Mouse (Mus musculus) liver, embryonic 16.5 days (tissue): Measurements from ENCODE around the gene Synpo2l. TPM values are rescaled to one million over a fixed set of nuclear protein-coding genes. Genes with fewer than 3 reads are reported as not detected.

Experiments used
- ATAC-seq: fragments of 200-750 bp; cut with Nextera tagmentation; 2 replicates; pipeline ENCODE4 v1.8.0; 2017; ENCODE audit warnings: low read depth, mild to moderate bottlenecking, moderate number of reproducible peaks, moderate library complexity
- H3K27ac ChIP-seq: fragments of 300-500 bp; sonication (generic); 2 replicates; pipeline ENCODE4 v1.5.1; 2014; ENCODE audit warnings: mild to moderate bottlenecking, low read length
- H3K27me3 ChIP-seq: fragments of 300-500 bp; sonication (generic); 2 replicates; pipeline ENCODE4 v1.6.1; 2014; ENCODE audit warnings: low read depth, low read length, mixed read lengths; ENCODE audit not compliant: control insufficient read depth, insufficient read depth
- H3K36me3 ChIP-seq: fragments of 300-500 bp; sonication (generic); 2 replicates; pipeline ENCODE4 v1.6.1; 2014; ENCODE audit warnings: mild to moderate bottlenecking; ENCODE audit not compliant: control insufficient read depth, insufficient read depth
- H3K4me1 ChIP-seq: fragments of 300-500 bp; sonication (generic); 2 replicates; pipeline ENCODE4 v1.6.1; 2014; ENCODE audit warnings: low read depth, low read length, mixed read lengths; ENCODE audit not compliant: control insufficient read depth
- H3K4me2 ChIP-seq: fragments of 300-500 bp; sonication (generic); 2 replicates; pipeline ENCODE4 v1.6.1; 2014; ENCODE audit warnings: low read depth, low read length, mixed read lengths
- H3K4me3 ChIP-seq: fragments of 300-500 bp; sonication (generic); 2 replicates; pipeline ENCODE4 v1.5.1; 2014; ENCODE audit warnings: low read depth, mild to moderate bottlenecking, low read length
- H3K9ac ChIP-seq: fragments of 300-500 bp; sonication (generic); 2 replicates; pipeline ENCODE4 v1.6.1; 2014; ENCODE audit warnings: low read depth, low read length
- H3K9me3 ChIP-seq: fragments of 300-500 bp; sonication (generic); replicated peaks from 2 replicates; pipeline ENCODE4 v1.6.1; 2016; ENCODE audit warnings: low read length; ENCODE audit not compliant: control insufficient read depth
- WGBS: fragments of 180-500 bp; shearing (Covaris S2); extraction: QIAGEN DNeasy Blood & Tissue Kit; methylation state at CpG from one replicate; pipeline ENCODE4 v1.1.7; 2014; ENCODE audit not compliant: insufficient replicate concordance; 5-methylcytosine and 5-hydroxymethylcytosine counted together
- polyA plus RNA-seq: library from polyadenylated mRNA; unstranded; fragments of >200 nt; fragmentation: Nextera tagmentation; extraction: Ambion mirVana; gene quantifications from 2 replicates; pipeline ENCODE4 v1.2.1, GENCODE M21; 2015

Gene Synpo2l
- polyA plus RNA-seq, 1 experiment from 2014 or later = 1.1 TPM

DNA sequence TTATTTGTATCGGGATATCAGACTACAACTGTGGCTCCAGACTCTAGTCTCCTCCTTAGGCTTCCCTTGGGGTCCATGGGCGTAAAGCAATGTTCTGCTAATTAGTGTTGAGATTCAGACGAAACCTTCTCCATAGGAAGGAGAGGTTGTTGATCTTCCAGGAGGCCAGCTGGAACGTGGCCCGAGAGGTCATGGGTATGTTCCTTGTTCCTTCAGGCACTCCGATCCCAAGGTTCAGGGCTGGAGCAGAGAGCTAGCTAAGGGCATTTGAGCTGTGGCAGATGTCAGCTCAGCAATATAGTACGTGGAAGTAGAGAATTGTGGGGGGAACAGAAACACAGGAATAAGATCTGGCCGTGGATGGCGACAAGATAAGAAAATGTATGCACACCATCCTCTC is 12.4 kb downstream of the Synpo2l start:
- 64% methylated on average over 9 of the region's 9 CpGs for WGBS
- no peak overlapping the region for H3K4me2 ChIP-seq

GRCm38 (mm10) chr14:20654690-20655421 is 13.3 kb downstream of the Synpo2l start:
- WGBS = 60% methylated on average over 9 of the region's 9 CpGs
- H3K9me3 ChIP-seq = no peaks in the 10 kb centered on the region
- no peak overlapping the region for H3K4me3 ChIP-seq
- H3K9ac ChIP-seq = no peak overlapping the region
- no peak overlapping the region for H3K27ac ChIP-seq
- no peak for ATAC-seq
- no peaks in the 10 kb centered on the region for H3K4me1 ChIP-seq
- H3K36me3 ChIP-seq = no peaks in the 10 kb centered on the region
- no peak overlapping the region for H3K4me2 ChIP-seq
- H3K27me3 ChIP-seq = no peaks in the 10 kb centered on the region

More for the DNA sequence above, 12.4 kb downstream of the Synpo2l start:
- H3K4me1 ChIP-seq = peaks cover 3% of the 10 kb centered on the region
- no peak overlapping the region for H3K9ac ChIP-seq
- H3K4me3 ChIP-seq = no peak overlapping the region
- H3K27me3 ChIP-seq = no peaks in the 10 kb centered on the region
- H3K27ac ChIP-seq = no peak overlapping the region
- H3K9me3 ChIP-seq = no peaks in the 10 kb centered on the region
- ATAC-seq = no peak
- no peaks in the 10 kb centered on the region for H3K36me3 ChIP-seq

GRCm38 (mm10) chr14:20651722-20652256 is 16.4 kb downstream of the Synpo2l start:
- 39% methylated on average over 4 of the region's 4 CpGs for WGBS
- no peaks in the 10 kb centered on the region for H3K9me3 ChIP-seq
- H3K9ac ChIP-seq = no peak overlapping the region
- H3K4me2 ChIP-seq = no peak overlapping the region
- ATAC-seq = no peak
- no peaks in the 10 kb centered on the region for H3K36me3 ChIP-seq
- no peaks in the 10 kb centered on the region for H3K4me1 ChIP-seq
- no peaks in the 10 kb centered on the region for H3K27me3 ChIP-seq
- H3K27ac ChIP-seq = no peak overlapping the region
- no peak overlapping the region for H3K4me3 ChIP-seq

GRCm38 (mm10) chr14:20651000-20651399 is 17.2 kb downstream of the Synpo2l start:
- H3K27ac ChIP-seq = no peak overlapping the region
- no peak overlapping the region for H3K9ac ChIP-seq
- no peaks in the 10 kb centered on the region for H3K27me3 ChIP-seq
- no peaks in the 10 kb centered on the region for H3K36me3 ChIP-seq
- no peak for ATAC-seq
- 59% methylated on average over 2 of the region's 2 CpGs for WGBS
- no peak overlapping the region for H3K4me2 ChIP-seq
- no peak overlapping the region for H3K4me3 ChIP-seq
- H3K4me1 ChIP-seq = no peaks in the 10 kb centered on the region
- H3K9me3 ChIP-seq = no peaks in the 10 kb centered on the region

GRCm38 (mm10) chr14:20646381-20646780 is 21.8 kb downstream of the Synpo2l start:
- H3K9ac ChIP-seq = no peak overlapping the region
- H3K4me3 ChIP-seq = no peak overlapping the region
- peaks cover 8% of the 10 kb centered on the region for H3K4me1 ChIP-seq
- H3K4me2 ChIP-seq = no peak overlapping the region
- H3K36me3 ChIP-seq = no peaks in the 10 kb centered on the region
- H3K27ac ChIP-seq = no peak overlapping the region
- no peak for ATAC-seq
- no peaks in the 10 kb centered on the region for H3K27me3 ChIP-seq
- H3K9me3 ChIP-seq = no peaks in the 10 kb centered on the region

GRCm38 (mm10) chr14:20645547-20645946 is 22.6 kb downstream of the Synpo2l start:
- H3K4me2 ChIP-seq = no peak overlapping the region
- WGBS = 40% methylated on average over 3 of the region's 3 CpGs
- no peak overlapping the region for H3K9ac ChIP-seq
- H3K36me3 ChIP-seq = no peaks in the 10 kb centered on the region
- no peak for ATAC-seq
- H3K27ac ChIP-seq = no peak overlapping the region
- H3K4me3 ChIP-seq = no peak overlapping the region
- H3K27me3 ChIP-seq = no peaks in the 10 kb centered on the region
- no peaks in the 10 kb centered on the region for H3K9me3 ChIP-seq
- H3K4me1 ChIP-seq = peaks cover 8% of the 10 kb centered on the region

DNA sequence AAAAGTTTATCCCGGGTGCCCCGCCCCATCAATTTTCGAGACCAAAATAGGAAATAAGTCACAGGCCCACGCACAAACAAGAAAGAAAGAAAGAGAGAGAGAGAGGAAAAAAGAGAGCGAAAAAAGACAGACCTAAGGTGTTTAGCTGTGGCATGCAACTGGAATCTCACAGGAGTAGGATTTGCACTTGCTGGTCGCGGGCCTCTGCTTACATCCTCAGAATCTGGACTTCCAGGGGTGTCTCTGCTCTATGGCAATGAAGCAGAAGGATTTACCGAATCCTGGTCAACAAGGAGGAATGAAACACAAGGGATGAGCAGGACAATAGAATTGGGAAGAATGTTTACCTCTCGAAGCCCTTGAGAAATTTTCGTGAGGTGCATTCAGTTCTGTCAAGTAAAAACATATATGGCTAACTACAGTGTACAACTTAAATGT is 26.7 kb downstream of the Synpo2l start:
- H3K4me2 ChIP-seq = peak overlapping the region; percentile 94
- H3K27ac ChIP-seq = peak overlapping the region; percentile 89
- peaks cover 14% of the 10 kb centered on the region for H3K4me1 ChIP-seq
- H3K36me3 ChIP-seq = no peaks in the 10 kb centered on the region
- H3K9me3 ChIP-seq = no peaks in the 10 kb centered on the region
- H3K4me3 ChIP-seq = peak overlapping the region; percentile 87
- H3K9ac ChIP-seq = peak overlapping the region; percentile 94
- ATAC-seq = no peak
- WGBS = 18% methylated on average over 10 of the region's 10 CpGs
- no peaks in the 10 kb centered on the region for H3K27me3 ChIP-seq

DNA sequence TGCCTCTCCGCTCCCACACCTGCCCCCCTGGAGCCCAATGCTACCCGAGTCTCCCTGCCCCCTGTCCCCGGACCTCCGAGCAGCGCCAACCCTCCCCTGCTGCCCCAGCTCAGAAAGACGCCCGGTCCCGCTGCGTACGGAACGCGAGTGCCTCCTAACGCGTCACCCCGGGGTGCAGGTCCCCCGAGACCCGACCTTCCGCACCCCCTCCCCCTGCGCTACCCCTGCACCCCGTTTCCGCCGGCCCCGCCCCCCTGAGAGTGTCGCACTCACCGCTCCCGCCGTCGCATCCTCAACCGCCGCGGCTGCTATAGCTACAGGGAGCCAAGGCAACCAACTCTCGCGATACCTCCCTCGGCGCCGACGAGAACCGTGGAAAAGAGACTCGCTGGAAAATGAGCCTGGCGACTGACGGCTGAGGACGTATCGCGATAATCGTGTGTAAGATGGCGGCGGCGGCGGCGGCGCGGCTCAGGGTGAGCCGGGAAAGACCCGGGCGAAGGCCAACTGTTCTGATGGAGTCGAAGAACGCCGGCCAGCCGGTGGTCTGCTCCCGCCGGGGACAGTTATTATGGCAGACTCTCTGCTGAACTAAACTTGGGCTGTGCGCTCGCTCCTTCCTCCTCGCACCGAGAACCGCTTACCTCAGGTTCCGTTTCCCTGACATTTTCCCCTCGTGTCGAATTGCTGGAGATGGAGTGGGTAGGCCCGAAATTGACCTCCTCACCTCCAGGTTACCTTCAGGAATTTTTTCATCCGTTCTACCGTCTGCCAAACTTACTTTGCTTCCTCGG is 27.3 kb downstream of the Synpo2l start, which contains the start of gene Usp54:
Gene Usp54, minus strand, starts transcription at position 420 of the 794 bp plus-strand sequence.
- peak within 1 kb of the TSS; percentile 94 for H3K4me2 ChIP-seq
- peak within 1 kb of the TSS; percentile 87 for H3K4me3 ChIP-seq
- peak; percentile 97 for ATAC-seq
- peak within 1 kb of the TSS; percentile 94 for H3K9ac ChIP-seq
- under 1% methylated on average over 73 of the region's 73 CpGs for WGBS
- H3K27ac ChIP-seq = peak within 1 kb of the TSS; percentile 89
- H3K9me3 ChIP-seq = no peaks in the 10 kb centered on the region
- no peaks in the 10 kb centered on the region for H3K36me3 ChIP-seq
- H3K27me3 ChIP-seq = no peaks in the 10 kb centered on the region
- H3K4me1 ChIP-seq = peaks cover 14% of the 10 kb centered on the region
